Mouse (Mus musculus): ENCODE measurements at regions not wholly inside any gene's neighbourhood (a gene's known extent, or its start where the extent isn't known, plus 50 kb on each side); places are given as distances from the start of the nearest gene placed in this dataset.

DNA sequence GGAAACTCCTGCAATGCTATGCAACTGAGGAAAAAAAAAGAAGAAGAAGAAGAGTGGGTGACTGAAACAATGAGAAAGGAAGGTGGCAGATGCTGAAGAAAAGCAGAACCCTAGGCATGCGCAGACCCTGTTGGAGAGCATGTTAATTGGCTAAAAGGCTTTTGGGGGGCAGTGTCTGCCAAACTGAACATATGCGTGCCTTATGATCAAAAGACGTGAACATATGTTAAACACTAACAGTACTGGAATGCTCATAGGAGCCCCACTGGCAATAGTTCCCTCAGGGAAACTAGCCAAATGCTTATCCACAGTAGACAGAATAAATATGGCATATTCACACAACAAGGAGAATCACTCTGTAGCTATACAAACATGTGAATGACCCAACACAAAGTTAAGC, 140.0 kb downstream of the Ibtk start:
- 82% methylated on average over 3 of the region's 3 CpGs for WGBS
- no peaks in the 10 kb centered on the region for H3K4me1 ChIP-seq (ENCODE audit: control insufficient read depth, insufficient read depth, insufficient read length, low read length)
- no peak for TF ChIP-seq POLR2A (IDR thresholded peaks at IDR 0.05; ENCODE audit: low read depth, low read length)
- no peak for TF ChIP-seq CTCF (IDR thresholded peaks at IDR 0.05; ENCODE audit: extremely low read depth, insufficient read length, insufficient replicate concordance, low read depth, low read length)
- no peaks in the 10 kb centered on the region for H3K36me3 ChIP-seq (ENCODE audit: control insufficient read depth, insufficient read depth, low read length)
- H3K4me3 ChIP-seq (ENCODE audit: low read depth, low read length), result no peak overlapping the region
- no peak overlapping the region for H3K27ac ChIP-seq (ENCODE audit: insufficient read depth, low read depth, low read length)
- no peaks in the 10 kb centered on the region for H3K27me3 ChIP-seq (ENCODE audit: control insufficient read depth, insufficient read depth, low read length)

DNA sequence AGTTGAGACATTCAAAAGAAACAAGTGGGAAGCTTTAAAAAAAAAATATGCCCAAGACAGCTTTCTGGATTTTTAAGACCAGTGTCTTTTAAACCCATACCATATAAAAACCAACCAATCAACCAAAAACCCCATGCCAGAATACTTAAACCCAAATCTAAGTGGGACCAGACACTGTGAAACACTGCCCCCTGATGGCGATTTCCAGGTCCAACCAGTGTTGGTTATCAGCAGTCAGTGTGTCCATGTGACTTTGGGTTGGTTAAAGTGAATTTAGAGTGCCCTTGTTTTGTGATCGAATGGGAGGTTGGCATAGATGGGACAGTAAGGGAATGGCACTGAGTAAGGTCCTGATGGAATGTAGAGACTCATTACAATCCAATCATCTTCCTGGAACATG, 152.2 kb downstream of the Ibtk start:
- H3K4me3 ChIP-seq (ENCODE audit: low read depth, low read length), result no peak overlapping the region
- WGBS, result 31% methylated on average over 2 of the region's 2 CpGs

DNA sequence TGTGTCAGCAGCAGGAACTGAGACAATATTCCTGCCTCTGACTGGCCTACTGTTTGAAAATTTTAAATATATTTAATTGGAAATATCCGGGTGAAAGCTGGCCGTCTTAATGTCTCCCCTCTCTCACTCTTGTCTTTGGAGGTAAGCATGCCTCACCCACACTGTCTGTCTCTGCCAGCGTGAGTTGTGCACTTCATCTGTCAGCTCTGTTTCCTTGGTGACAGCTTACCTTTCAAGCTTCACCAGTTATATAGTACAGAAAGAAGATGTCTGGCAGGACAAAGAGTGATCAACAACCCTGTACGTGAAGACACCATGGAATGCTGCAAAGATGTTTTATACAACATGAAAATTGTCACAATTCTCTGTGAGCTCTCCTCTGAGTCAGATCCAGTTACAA, 155.3 kb downstream of the Ibtk start:
- Histone ChIP-seq H3K4me1 (ENCODE audit: control insufficient read depth, insufficient read depth, insufficient read length, low read length) (no peaks in the 10 kb centered on the region), H3K4me3 (ENCODE audit: low read depth, low read length) (no peak overlapping the region), H3K27me3 (ENCODE audit: control insufficient read depth, insufficient read depth, low read length) (no peaks in the 10 kb centered on the region), H3K27ac (ENCODE audit: insufficient read depth, low read depth, low read length) (no peak overlapping the region), H3K36me3 (ENCODE audit: control insufficient read depth, insufficient read depth, low read length) (no peaks in the 10 kb centered on the region)
- 91% methylated on average over 4 of the region's 4 CpGs for WGBS
- TF ChIP-seq CTCF (IDR thresholded peaks at IDR 0.05; ENCODE audit: extremely low read depth, insufficient read length, insufficient replicate concordance, low read depth, low read length), result no peak
- no peak for TF ChIP-seq POLR2A (IDR thresholded peaks at IDR 0.05; ENCODE audit: low read depth, low read length)

More for the DNA sequence above, 152.2 kb downstream of the Ibtk start:
- Histone ChIP-seq H3K36me3 (ENCODE audit: control insufficient read depth, insufficient read depth, low read length) (no peaks in the 10 kb centered on the region), H3K27ac (ENCODE audit: insufficient read depth, low read depth, low read length) (no peak overlapping the region), H3K4me1 (ENCODE audit: control insufficient read depth, insufficient read depth, insufficient read length, low read length) (no peaks in the 10 kb centered on the region), H3K27me3 (ENCODE audit: control insufficient read depth, insufficient read depth, low read length) (no peaks in the 10 kb centered on the region)
- peak; percentile 19; the same call in 1 of the 2 replicates for TF ChIP-seq CTCF (IDR thresholded peaks at IDR 0.05; ENCODE audit: extremely low read depth, insufficient read length, insufficient replicate concordance, low read depth, low read length)
- no peak for TF ChIP-seq POLR2A (IDR thresholded peaks at IDR 0.05; ENCODE audit: low read depth, low read length)

DNA sequence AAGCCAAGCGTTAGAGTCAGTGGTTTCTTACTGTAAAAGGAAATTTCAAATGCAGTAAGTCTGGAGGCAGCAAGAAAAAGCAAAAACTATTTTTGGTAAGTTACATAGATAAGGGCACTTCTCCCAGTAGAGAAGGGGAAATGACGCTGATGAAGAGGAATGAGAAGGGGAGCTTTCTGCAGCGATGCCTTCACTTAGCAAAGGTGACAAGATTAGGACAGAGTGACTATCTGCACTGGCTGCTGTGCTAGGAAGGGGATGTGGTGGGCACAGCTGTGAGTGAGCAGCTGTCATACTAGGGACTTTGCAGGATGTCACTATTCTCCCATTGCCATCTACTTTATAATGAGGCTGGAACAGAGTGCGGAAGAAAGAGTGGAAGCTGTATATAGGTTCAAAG, 156.5 kb downstream of the Ibtk start:
- Histone ChIP-seq H3K36me3 (ENCODE audit: control insufficient read depth, insufficient read depth, low read length) (no peaks in the 10 kb centered on the region), H3K27me3 (ENCODE audit: control insufficient read depth, insufficient read depth, low read length) (no peaks in the 10 kb centered on the region), H3K4me3 (ENCODE audit: low read depth, low read length) (no peak overlapping the region), H3K4me1 (ENCODE audit: control insufficient read depth, insufficient read depth, insufficient read length, low read length) (no peaks in the 10 kb centered on the region), H3K27ac (ENCODE audit: insufficient read depth, low read depth, low read length) (no peak overlapping the region)
- TF ChIP-seq CTCF (IDR thresholded peaks at IDR 0.05; ENCODE audit: extremely low read depth, insufficient read length, insufficient replicate concordance, low read depth, low read length) (no peak), POLR2A (IDR thresholded peaks at IDR 0.05; ENCODE audit: low read depth, low read length) (no peak)
- WGBS, result 83% methylated on average over 4 of the region's 4 CpGs

DNA sequence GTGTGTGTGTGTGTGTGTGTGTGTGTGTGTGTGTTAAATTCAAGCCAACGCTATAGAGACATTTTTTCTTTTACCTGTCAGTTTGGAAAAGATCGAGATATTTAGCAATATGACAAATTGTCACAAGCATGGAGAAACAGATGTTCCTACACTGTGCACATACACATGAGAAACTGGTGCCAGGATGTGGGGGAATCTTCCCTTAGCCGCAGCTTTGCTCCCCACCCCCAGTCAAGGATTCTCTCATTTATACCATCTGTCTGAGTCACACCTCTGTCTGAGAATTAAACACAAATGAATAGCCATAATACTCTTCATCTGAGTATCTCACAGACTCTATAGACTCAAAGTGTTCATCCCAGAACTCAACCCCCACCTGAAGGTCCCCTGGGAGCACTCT, 159.9 kb downstream of the Ibtk start:
- Histone ChIP-seq H3K27ac (ENCODE audit: insufficient read depth, low read depth, low read length) (no peak overlapping the region), H3K36me3 (ENCODE audit: control insufficient read depth, insufficient read depth, low read length) (no peaks in the 10 kb centered on the region), H3K4me3 (ENCODE audit: low read depth, low read length) (no peak overlapping the region), H3K4me1 (ENCODE audit: control insufficient read depth, insufficient read depth, insufficient read length, low read length) (no peaks in the 10 kb centered on the region), H3K27me3 (ENCODE audit: control insufficient read depth, insufficient read depth, low read length) (no peaks in the 10 kb centered on the region)
- WGBS, result 88% methylated on average over 3 of the region's 3 CpGs
- TF ChIP-seq CTCF (IDR thresholded peaks at IDR 0.05; ENCODE audit: extremely low read depth, insufficient read length, insufficient replicate concordance, low read depth, low read length) (no peak), POLR2A (IDR thresholded peaks at IDR 0.05; ENCODE audit: low read depth, low read length) (no peak)

DNA sequence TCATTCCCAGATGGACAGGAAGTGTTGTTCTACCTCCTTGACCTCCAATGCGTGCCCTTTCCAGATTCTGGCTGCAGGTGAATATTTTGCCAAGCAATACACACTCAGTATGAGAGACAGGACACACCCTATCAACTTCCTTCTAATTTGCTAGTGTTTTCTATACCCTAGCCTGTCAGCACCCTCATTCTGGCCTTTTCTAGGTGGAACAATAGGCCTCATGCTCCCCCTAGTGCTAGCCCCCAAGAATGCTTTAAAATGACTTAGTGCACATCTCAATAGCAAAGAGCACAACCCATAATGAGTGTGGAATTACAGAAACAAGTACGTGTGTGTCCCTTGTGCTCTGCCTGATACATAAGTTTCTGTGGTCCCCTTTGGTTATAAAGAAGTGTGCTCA, 161.1 kb downstream of the Ibtk start:
- 13% methylated on average over 2 of the region's 2 CpGs for WGBS
- H3K4me1 ChIP-seq (ENCODE audit: control insufficient read depth, insufficient read depth, insufficient read length, low read length), result no peaks in the 10 kb centered on the region

DNA sequence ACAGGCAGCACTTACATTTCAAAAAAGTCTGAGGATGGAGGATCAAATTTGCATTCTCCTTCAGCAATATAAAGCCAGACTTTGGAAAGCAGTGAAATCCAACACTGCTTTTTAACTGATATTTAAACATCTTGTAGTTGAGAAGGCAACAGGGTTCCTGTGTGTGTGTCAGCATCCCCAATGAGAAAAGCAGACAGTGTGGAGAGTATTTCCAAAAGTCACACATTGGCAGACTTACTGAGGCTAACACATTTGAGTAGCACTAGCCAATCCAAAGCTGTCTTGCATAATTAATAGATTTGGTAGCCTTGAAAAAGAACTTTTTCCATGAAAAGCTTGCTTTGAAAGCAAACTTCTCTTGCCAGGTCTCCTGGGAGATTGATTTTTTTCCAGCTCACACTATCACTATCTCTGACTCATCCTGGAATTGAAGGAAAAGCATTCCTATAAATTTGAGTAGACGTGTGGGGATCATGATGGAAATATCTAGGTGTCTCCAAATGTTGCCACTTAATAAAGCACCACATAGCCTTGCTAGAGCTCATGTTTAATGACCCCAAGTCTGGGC, 168.0 kb downstream of the Ibtk start:
- TF ChIP-seq CTCF (IDR thresholded peaks at IDR 0.05; ENCODE audit: extremely low read depth, insufficient read length, insufficient replicate concordance, low read depth, low read length) (no peak), POLR2A (IDR thresholded peaks at IDR 0.05; ENCODE audit: low read depth, low read length) (no peak)
- Histone ChIP-seq H3K27ac (ENCODE audit: insufficient read depth, low read depth, low read length) (no peak overlapping the region), H3K27me3 (ENCODE audit: control insufficient read depth, insufficient read depth, low read length) (no peaks in the 10 kb centered on the region), H3K36me3 (ENCODE audit: control insufficient read depth, insufficient read depth, low read length) (no peaks in the 10 kb centered on the region), H3K4me3 (ENCODE audit: low read depth, low read length) (no peak overlapping the region), H3K4me1 (ENCODE audit: control insufficient read depth, insufficient read depth, insufficient read length, low read length) (no peaks in the 10 kb centered on the region)
- WGBS, result 53% methylated on average over 1 of the region's 1 CpGs

More for the DNA sequence above, 161.1 kb downstream of the Ibtk start:
- Histone ChIP-seq H3K27me3 (ENCODE audit: control insufficient read depth, insufficient read depth, low read length) (no peaks in the 10 kb centered on the region), H3K4me3 (ENCODE audit: low read depth, low read length) (no peak overlapping the region), H3K36me3 (ENCODE audit: control insufficient read depth, insufficient read depth, low read length) (no peaks in the 10 kb centered on the region), H3K27ac (ENCODE audit: insufficient read depth, low read depth, low read length) (no peak overlapping the region)
- no peak for TF ChIP-seq CTCF (IDR thresholded peaks at IDR 0.05; ENCODE audit: extremely low read depth, insufficient read length, insufficient replicate concordance, low read depth, low read length)
- no peak for TF ChIP-seq POLR2A (IDR thresholded peaks at IDR 0.05; ENCODE audit: low read depth, low read length)
